Comparison of ENCODE assay signal across 26 mouse cellular contexts in genomic region chr1:188093724-188094123, GRCm38 (mm10).
A peak's percentile ranks its signal among the peaks of the same experiment; 100 is the strongest.
DNase-seq lines count a peak whose midpoint lies in the region; ATAC-seq and TF ChIP-seq lines count a peak whose summit lies in the region.
"Had no signal": no experiment of that assay in that cellular context is flagged by ENCODE, and none has a peak within 500 bp of the region (broad histone marks: within the 10 kb centered on the region; RNA-seq: fewer than 3 reads in every experiment).

No protein-coding gene starts in this region.

- H3K4me2 ChIP-seq in heart, embryonic 13.5 days = no peak overlapping the region
- H3K4me2 ChIP-seq in lung, embryonic 16.5 days (ENCODE audit: low read depth, low read length) = no peak overlapping the region
- H3K4me2 ChIP-seq: embryonic facial prominence, embryonic 13.5 days; forebrain, embryonic 15.5 days; hindbrain, embryonic 14.5 days; liver, embryonic 12.5 days; neural tube, embryonic 15.5 days; stomach, embryonic 15.5 days had no signal

- peaks cover 12% of the 10 kb centered on the region; the same call in 1 of the 2 replicates for H3K36me3 ChIP-seq in heart, embryonic 13.5 days
- H3K36me3 ChIP-seq in lung, embryonic 16.5 days (ENCODE audit: control insufficient read depth, insufficient read depth, low read length) = no peaks in the 10 kb centered on the region
- H3K36me3 ChIP-seq: embryonic facial prominence, embryonic 13.5 days; forebrain, embryonic 10.5 days; forebrain, embryonic 15.5 days; liver, embryonic 12.5 days; neural tube, embryonic 15.5 days; stomach, embryonic 15.5 days had no signal

- no peak overlapping the region for H3K4me3 ChIP-seq in heart, embryonic 13.5 days
- no peak overlapping the region for H3K4me3 ChIP-seq in lung, embryonic 16.5 days (ENCODE audit: low read length)
- H3K4me3 ChIP-seq in lung, adult 2 months (replicated peaks; ENCODE audit: extremely low read depth, low read depth, low read length) = no peak overlapping the region
- H3K4me3 ChIP-seq: embryonic facial prominence, embryonic 13.5 days; forebrain, embryonic 10.5 days; forebrain, embryonic 15.5 days; liver, embryonic 12.5 days; neural tube, embryonic 15.5 days; stomach, embryonic 15.5 days had no signal

- peak overlapping the region; percentile 46 for H3K27ac ChIP-seq in heart, embryonic 13.5 days (replicated peaks)
- H3K27ac ChIP-seq in lung, embryonic 16.5 days (ENCODE audit: low read length) = no peak overlapping the region
- H3K27ac ChIP-seq: embryonic facial prominence, embryonic 13.5 days; forebrain, embryonic 10.5 days; forebrain, embryonic 15.5 days; hindbrain, embryonic 14.5 days; liver, embryonic 12.5 days; neural tube, embryonic 15.5 days; stomach, embryonic 15.5 days had no signal

- no peaks in the 10 kb centered on the region for H3K9me3 ChIP-seq in heart, embryonic 13.5 days
- H3K9me3 ChIP-seq in lung, embryonic 16.5 days (ENCODE audit: control insufficient read depth, low read length) = no peaks in the 10 kb centered on the region
- H3K9me3 ChIP-seq: embryonic facial prominence, embryonic 13.5 days; forebrain, embryonic 10.5 days; forebrain, embryonic 15.5 days; liver, embryonic 12.5 days; neural tube, embryonic 15.5 days; stomach, embryonic 15.5 days had no signal

- TF ChIP-seq POLR2A in lung, adult 2 months (IDR thresholded peaks at IDR 0.05; ENCODE audit: borderline replicate concordance, extremely low read depth, low read depth, low read length) = no peak

- H3K4me1 ChIP-seq in heart, embryonic 13.5 days = peaks cover 16% of the 10 kb centered on the region
- H3K4me1 ChIP-seq in lung, embryonic 16.5 days (replicated peaks; ENCODE audit: control insufficient read depth, insufficient read depth, low read length) = no peaks in the 10 kb centered on the region
- no peaks in the 10 kb centered on the region for H3K4me1 ChIP-seq in lung, adult 2 months (ENCODE audit: control insufficient read depth, insufficient read depth, low read length)
- H3K4me1 ChIP-seq: embryonic facial prominence, embryonic 13.5 days; forebrain, embryonic 10.5 days; forebrain, embryonic 15.5 days; liver, embryonic 12.5 days; neural tube, embryonic 15.5 days; stomach, embryonic 15.5 days had no signal

- no peak for ATAC-seq in heart, embryonic 13.5 days (ENCODE audit: extremely low read depth, insufficient number of reproducible peaks, low FRiP score, low TSS enrichment)
- peak; percentile 31; the same call in 1 of the 2 replicates for ATAC-seq in lung, embryonic 16.5 days (ENCODE audit: low read depth)
- ATAC-seq: forebrain, embryonic 15.5 days; intestine, postnatal 0 days; liver, embryonic 12.5 days; liver, postnatal 0 days had no signal

- TF ChIP-seq CTCF in lung, adult 2 months (IDR thresholded peaks at IDR 0.05; ENCODE audit: insufficient read depth, low read length) = no peak

- 28% methylated on average over 3 of the region's 3 CpGs for WGBS in heart, embryonic 13.5 days
- 54% methylated on average over 3 of the region's 3 CpGs for WGBS in lung, embryonic 16.5 days
- WGBS in lung, adult 2 months = 72% methylated on average over 3 of the region's 3 CpGs

- DNase-seq in heart, adult 9 months (ENCODE audit: low spot score in 2 of 2) = no peak
- DNase-seq in lung, adult 2 months = no peak
- peak; percentile 17 for DNase-seq in lung, postnatal 25 days (ENCODE audit: low spot score)
- no peak for DNase-seq in ovary, adult 18-20 months (ENCODE audit: low spot score)
- DNase-seq: adrenal gland, adult 8-10 months; B cell, adult 2 months; cerebellum, adult 11-12 months; cerebellum, adult 9-11 months; heart, postnatal 4 days; kidney, adult 9 months; kidney, postnatal 10 days; layer of hippocampus, postnatal 36 days; left cerebral cortex, postnatal 4 days; liver, postnatal 0 days; midbrain, embryonic 14.5 days; right cerebral cortex, postnatal 25 days had no signal

- H3K9ac ChIP-seq in heart, embryonic 13.5 days = no peak overlapping the region
- H3K9ac ChIP-seq in lung, embryonic 16.5 days (ENCODE audit: low read length) = no peak overlapping the region
- H3K9ac ChIP-seq: embryonic facial prominence, embryonic 13.5 days; forebrain, embryonic 15.5 days; hindbrain, embryonic 14.5 days; liver, embryonic 12.5 days; liver, postnatal 0 days; neural tube, embryonic 15.5 days; stomach, embryonic 15.5 days had no signal

- H3K27me3 ChIP-seq in heart, embryonic 13.5 days (replicated peaks) = no peaks in the 10 kb centered on the region
- no peaks in the 10 kb centered on the region for H3K27me3 ChIP-seq in lung, embryonic 16.5 days (ENCODE audit: control insufficient read depth, insufficient read depth, low read depth, low read length)
- H3K27me3 ChIP-seq: embryonic facial prominence, embryonic 13.5 days; forebrain, embryonic 15.5 days; liver, embryonic 12.5 days; neural tube, embryonic 15.5 days; stomach, embryonic 15.5 days had no signal
